Mouse (Mus musculus) testis, adult 2 months (tissue): ENCODE results near the gene Stk39. TPM values are rescaled to one million over a fixed set of nuclear protein-coding genes. Genes with fewer than 3 reads are reported as not detected.

Experiments used
- H3K27ac ChIP-seq: fragments of 200-500 bp; 2 replicates; pipeline ENCODE4 v1.5.1; 2012; ENCODE audit warnings: low read depth, low read length; ENCODE audit not compliant: control insufficient read depth, insufficient read depth
- H3K27me3 ChIP-seq: fragments of 200-500 bp; 2 replicates; pipeline ENCODE4 v1.6.1; 2012; ENCODE audit warnings: mild to moderate bottlenecking, low read length, moderate library complexity; ENCODE audit not compliant: control insufficient read depth, insufficient read depth
- H3K36me3 ChIP-seq: fragments of 200-500 bp; 2 replicates; pipeline ENCODE4 v1.6.1; 2012; ENCODE audit warnings: mild to moderate bottlenecking, low read length; ENCODE audit not compliant: control insufficient read depth, insufficient read depth
- H3K4me1 ChIP-seq: fragments of 200-500 bp; 2 replicates; pipeline ENCODE4 v1.6.1; 2012; ENCODE audit warnings: low read length; ENCODE audit not compliant: control insufficient read depth, insufficient read depth
- H3K4me3 ChIP-seq: fragments of 200-500 bp; 2 replicates; pipeline ENCODE4 v1.5.1; 2012; ENCODE audit warnings: low read depth, mild to moderate bottlenecking, low read length, moderate library complexity, mixed read lengths; ENCODE audit not compliant: control insufficient read depth
- CTCF ChIP-seq: fragments of 200-500 bp; IDR thresholded peaks from 2 replicates; pipeline ENCODE4 v1.5.1; 2012; ENCODE audit warnings: low read depth, mild to moderate bottlenecking, inconsistent platforms, low read length, moderate library complexity; ENCODE audit not compliant: control insufficient read depth, insufficient read depth, insufficient replicate concordance
- POLR2A ChIP-seq: fragments of 200-500 bp; IDR thresholded peaks from 2 replicates; pipeline ENCODE4 v1.6.1; 2012; ENCODE audit warnings: low read depth, mild to moderate bottlenecking, inconsistent platforms, low read length, moderate library complexity; ENCODE audit not compliant: control insufficient read depth
- polyA plus RNA-seq: library from polyadenylated mRNA; depleted of rRNA; stranded (reverse); fragments of >200 nt; gene quantifications from 2 replicates; pipeline ENCODE4 v1.2.3, GENCODE M21; 2012

Gene Stk39
- polyA plus RNA-seq, 1 experiment = 118 TPM

DNA sequence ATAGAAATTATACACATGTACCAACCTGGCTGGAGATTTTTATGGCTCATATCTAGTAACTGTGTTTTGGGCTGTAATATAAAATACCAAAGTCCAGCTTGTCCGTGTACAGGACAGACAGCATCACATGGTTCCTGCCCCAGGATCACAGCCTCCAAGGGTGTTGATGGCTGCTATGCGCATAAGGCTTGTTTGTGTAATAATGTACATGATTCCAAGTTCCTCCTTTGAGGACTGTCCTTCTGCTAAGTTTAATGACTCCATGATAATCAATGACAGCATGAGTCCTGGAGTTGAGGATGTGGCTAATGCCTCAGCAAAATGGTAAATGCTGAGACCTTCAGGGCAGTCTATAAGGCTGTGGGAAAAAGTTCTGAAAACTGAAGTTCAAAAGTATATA lies 174.1 kb downstream of the Stk39 start:
- H3K36me3 ChIP-seq = no peaks in the 10 kb centered on the region
- TF ChIP-seq CTCF (no peak), POLR2A (no peak)
- H3K4me3 ChIP-seq = no peak overlapping the region
- no peaks in the 10 kb centered on the region for H3K4me1 ChIP-seq
- no peaks in the 10 kb centered on the region for H3K27me3 ChIP-seq
- H3K27ac ChIP-seq = no peak overlapping the region

DNA sequence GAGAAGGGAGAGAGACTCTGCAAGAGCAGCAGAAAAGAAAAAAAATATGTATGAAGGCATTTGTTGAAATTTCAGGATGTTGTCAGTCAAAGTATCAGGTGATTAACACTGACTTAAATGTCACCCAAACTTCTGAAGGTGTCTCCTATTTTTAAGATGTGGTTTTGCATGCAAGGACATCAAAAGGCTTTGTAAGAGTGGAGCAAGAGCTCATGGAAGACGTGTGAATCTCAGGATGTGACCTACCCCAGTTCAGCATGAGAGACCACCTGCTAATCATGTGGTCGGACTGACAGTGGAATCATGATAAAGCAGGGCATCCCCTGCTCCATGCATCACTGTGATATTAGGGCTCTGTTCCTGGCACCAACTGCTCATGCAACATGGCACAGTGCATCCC lies 175.3 kb downstream of the Stk39 start:
- Histone ChIP-seq H3K27ac (no peak overlapping the region), H3K4me1 (no peaks in the 10 kb centered on the region), H3K27me3 (no peaks in the 10 kb centered on the region), H3K4me3 (no peak overlapping the region), H3K36me3 (no peaks in the 10 kb centered on the region)
- no peak for TF ChIP-seq CTCF
- TF ChIP-seq POLR2A = no peak

DNA sequence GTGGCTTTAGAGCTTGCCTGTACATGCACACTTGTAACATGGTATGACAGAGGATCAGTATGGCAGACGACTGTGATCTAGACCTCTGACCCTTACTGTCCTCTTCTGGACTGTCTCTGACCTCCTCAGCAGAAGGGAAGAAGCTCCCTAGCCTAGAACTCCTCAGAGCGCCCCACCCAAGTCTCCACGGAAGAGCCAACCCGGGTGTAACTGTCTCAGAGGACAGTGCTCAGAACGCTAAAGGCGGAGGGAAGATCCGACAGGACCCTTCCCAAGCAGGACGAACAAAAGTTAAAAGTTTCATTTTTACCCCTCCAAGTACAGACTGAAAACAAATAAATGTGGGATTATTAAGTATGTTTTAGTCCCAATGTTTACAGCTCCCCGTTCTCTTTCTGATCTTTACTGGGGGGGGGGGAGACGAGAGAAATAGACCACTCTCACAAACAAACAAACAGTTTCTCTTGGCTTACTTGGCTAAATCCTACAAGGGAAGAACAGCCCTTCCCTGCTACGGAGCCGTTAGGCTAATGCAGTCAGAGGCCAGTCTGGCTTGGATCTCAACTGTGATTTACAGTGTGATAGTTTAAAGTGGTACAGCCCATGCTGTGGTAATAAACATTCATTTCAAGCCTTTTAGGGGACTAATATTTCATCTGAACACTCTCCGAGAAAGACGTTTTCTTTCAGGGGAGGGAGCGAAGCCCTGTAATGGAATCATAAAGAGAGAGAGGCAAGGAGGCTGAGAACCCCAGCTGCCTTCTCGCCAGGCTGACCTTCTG lies 179.3 kb downstream of the Stk39 start:
- TF ChIP-seq POLR2A = no peak
- TF ChIP-seq CTCF = no peak

DNA sequence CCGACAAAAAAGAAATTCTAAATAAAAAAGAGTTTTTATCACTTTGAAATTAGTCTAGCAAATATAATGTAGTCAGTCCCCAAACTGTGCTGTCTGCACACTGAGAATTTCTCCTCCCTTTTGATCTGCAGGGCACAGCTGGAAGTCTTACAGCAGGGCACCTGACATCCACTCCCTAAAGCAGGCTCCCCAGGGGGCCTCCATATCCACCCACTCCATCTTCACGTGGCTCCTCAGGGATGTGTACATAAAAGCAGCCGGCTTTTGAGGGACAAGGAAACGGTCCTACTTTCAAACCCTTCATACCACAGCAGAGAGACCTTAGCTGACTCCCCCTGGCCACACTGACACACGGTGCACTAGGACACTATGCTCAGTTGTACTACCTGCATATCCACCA lies 180.2 kb downstream of the Stk39 start:
- TF ChIP-seq POLR2A (no peak), CTCF (no peak)
- H3K27me3 ChIP-seq = no peaks in the 10 kb centered on the region
- H3K27ac ChIP-seq = no peak overlapping the region
- H3K4me3 ChIP-seq = no peak overlapping the region
- H3K4me1 ChIP-seq = no peaks in the 10 kb centered on the region
- no peaks in the 10 kb centered on the region for H3K36me3 ChIP-seq

More for the DNA sequence above, 179.3 kb downstream of the Stk39 start:
- H3K27me3 ChIP-seq = no peaks in the 10 kb centered on the region
- no peak overlapping the region for H3K27ac ChIP-seq
- H3K4me1 ChIP-seq = no peaks in the 10 kb centered on the region
- H3K36me3 ChIP-seq = no peaks in the 10 kb centered on the region
- no peak overlapping the region for H3K4me3 ChIP-seq

DNA sequence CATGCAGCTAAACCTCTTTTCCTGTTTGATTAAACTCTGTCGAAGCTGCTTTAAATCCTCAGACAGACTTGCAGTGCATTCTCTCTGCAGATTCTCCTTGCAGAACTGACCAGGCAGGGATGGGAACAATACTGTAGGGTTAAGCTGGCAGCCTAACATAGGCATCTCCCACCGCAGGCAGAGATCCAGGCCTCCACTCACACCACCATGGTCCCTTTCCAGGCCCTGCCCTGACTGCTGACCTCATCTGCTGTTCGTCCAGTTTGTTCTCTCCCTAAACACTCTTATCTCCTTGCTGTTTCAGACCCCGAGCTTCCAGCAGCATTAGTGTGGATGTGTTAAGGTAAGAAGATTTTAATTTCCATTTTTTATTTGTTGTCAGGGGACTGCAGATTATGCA lies 182.1 kb downstream of the Stk39 start:
- no peak overlapping the region for H3K27ac ChIP-seq
- no peaks in the 10 kb centered on the region for H3K4me1 ChIP-seq
- no peaks in the 10 kb centered on the region for H3K27me3 ChIP-seq
- no peak for TF ChIP-seq POLR2A
- no peak for TF ChIP-seq CTCF
- no peak overlapping the region for H3K4me3 ChIP-seq
- H3K36me3 ChIP-seq = no peaks in the 10 kb centered on the region

DNA sequence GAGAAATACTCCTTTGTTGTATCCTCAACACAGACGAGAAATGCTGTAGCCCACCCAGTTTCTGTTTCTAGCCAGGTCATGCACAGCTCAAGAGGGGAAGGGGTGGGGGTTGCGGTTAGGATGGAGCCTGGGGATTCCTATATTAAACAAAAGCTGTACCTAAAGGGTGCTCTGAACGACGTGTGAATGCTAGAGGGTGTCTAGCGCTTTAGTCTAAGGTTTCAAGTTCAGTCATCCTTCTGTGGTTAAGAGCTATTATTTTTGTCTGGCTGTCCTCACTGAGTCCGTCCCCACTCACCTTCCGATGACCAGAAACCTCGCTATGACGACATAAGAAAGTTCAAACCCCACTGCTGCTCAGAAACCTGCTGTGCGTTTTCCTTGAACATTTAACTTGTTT lies 182.9 kb downstream of the Stk39 start:
- Histone ChIP-seq H3K27me3 (no peaks in the 10 kb centered on the region), H3K27ac (no peak overlapping the region), H3K4me1 (no peaks in the 10 kb centered on the region), H3K36me3 (no peaks in the 10 kb centered on the region), H3K4me3 (no peak overlapping the region)
- TF ChIP-seq POLR2A (no peak), CTCF (no peak)

DNA sequence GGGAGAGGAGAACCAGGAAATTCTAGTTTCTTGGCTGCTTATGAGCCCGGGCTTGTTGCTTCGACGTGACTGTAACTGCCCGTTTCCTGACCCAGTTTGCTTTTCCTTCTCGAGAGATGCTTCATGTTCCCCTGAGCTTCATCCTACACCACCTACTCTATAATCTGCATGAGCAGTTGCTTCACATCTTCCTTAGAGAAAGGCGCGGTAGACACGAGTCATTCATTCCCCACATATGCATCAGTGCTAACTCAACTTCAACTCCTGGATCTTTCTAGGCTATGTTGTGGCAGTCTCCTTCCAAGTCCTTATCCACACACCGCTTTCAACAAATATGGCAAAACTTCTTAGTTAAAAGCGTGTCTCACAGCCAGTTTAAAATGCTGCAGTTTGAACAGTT lies 184.0 kb downstream of the Stk39 start:
- TF ChIP-seq CTCF (no peak), POLR2A (no peak)
- no peaks in the 10 kb centered on the region for H3K4me1 ChIP-seq
- H3K27ac ChIP-seq = no peak overlapping the region
- H3K27me3 ChIP-seq = no peaks in the 10 kb centered on the region
- H3K36me3 ChIP-seq = no peaks in the 10 kb centered on the region
- no peak overlapping the region for H3K4me3 ChIP-seq
